Mouse (Mus musculus) kidney, adult 9 months (tissue): Measurements from ENCODE around the gene Arhgap31.
"Not testable (repeated sequence)": the region's sequence is repeated elsewhere in the genome, so short reads cannot be mapped to it uniquely, and the experiment has no call there.

Experiments
- DNase-seq: peaks from one replicate; pipeline ENCODE4 v3.0.0; 2022

Arhgap31 gene

GRCm38 (mm10) chr16:38724974-38725373, 11.9 kb upstream of the Arhgap31 start:
- peak; percentile 45 for DNase-seq

GRCm38 (mm10) chr16:38724256-38724655, 11.2 kb upstream of the Arhgap31 start:
- DNase-seq = no peak

- DNase-seq = no peak
Observed at GRCm38 (mm10) chr16:38721377-38721776, 8.3 kb upstream of the Arhgap31 start.

GRCm38 (mm10) chr16:38714259-38714526, 1.1 kb upstream of the Arhgap31 start:
- not testable (repeated sequence) for DNase-seq

GRCm38 (mm10) chr16:38713404-38714258, 557 bp upstream of the Arhgap31 start:
- no peak for DNase-seq

GRCm38 (mm10) chr16:38712105-38712504, 969 bp downstream of the Arhgap31 start:
- DNase-seq = no peak

GRCm38 (mm10) chr16:38711245-38711644, 1.8 kb downstream of the Arhgap31 start:
- DNase-seq = peak; percentile 14

GRCm38 (mm10) chr16:38708962-38709520, 4.0 kb downstream of the Arhgap31 start:
- DNase-seq = no peak

GRCm38 (mm10) chr16:38706782-38707181, 6.3 kb downstream of the Arhgap31 start:
- DNase-seq = no peak

GRCm38 (mm10) chr16:38705531-38706281, 7.4 kb downstream of the Arhgap31 start:
- no peak for DNase-seq

GRCm38 (mm10) chr16:38703501-38703900, 9.6 kb downstream of the Arhgap31 start:
- DNase-seq = no peak

- no peak for DNase-seq
Observed at GRCm38 (mm10) chr16:38702316-38702715, 10.8 kb downstream of the Arhgap31 start.

- no peak for DNase-seq
Observed at GRCm38 (mm10) chr16:38701492-38702185, 11.4 kb downstream of the Arhgap31 start.

- DNase-seq = no peak
Observed at GRCm38 (mm10) chr16:38700392-38701162, 12.5 kb downstream of the Arhgap31 start.

GRCm38 (mm10) chr16:38697611-38698010, 15.5 kb downstream of the Arhgap31 start:
- DNase-seq = no peak

- DNase-seq = no peak
Observed at GRCm38 (mm10) chr16:38695557-38695956, 17.5 kb downstream of the Arhgap31 start.

GRCm38 (mm10) chr16:38694906-38695540, 18.1 kb downstream of the Arhgap31 start:
- no peak for DNase-seq

GRCm38 (mm10) chr16:38690501-38690900, 22.6 kb downstream of the Arhgap31 start:
- no peak for DNase-seq

- no peak for DNase-seq
Observed at GRCm38 (mm10) chr16:38689786-38690185, 23.3 kb downstream of the Arhgap31 start.

GRCm38 (mm10) chr16:38688531-38689264, 24.4 kb downstream of the Arhgap31 start:
- no peak for DNase-seq

GRCm38 (mm10) chr16:38687673-38688072, 25.4 kb downstream of the Arhgap31 start:
- DNase-seq = no peak
